Mouse (Mus musculus): ENCODE data around the gene Spata45.

Spata45 gene

DNA sequence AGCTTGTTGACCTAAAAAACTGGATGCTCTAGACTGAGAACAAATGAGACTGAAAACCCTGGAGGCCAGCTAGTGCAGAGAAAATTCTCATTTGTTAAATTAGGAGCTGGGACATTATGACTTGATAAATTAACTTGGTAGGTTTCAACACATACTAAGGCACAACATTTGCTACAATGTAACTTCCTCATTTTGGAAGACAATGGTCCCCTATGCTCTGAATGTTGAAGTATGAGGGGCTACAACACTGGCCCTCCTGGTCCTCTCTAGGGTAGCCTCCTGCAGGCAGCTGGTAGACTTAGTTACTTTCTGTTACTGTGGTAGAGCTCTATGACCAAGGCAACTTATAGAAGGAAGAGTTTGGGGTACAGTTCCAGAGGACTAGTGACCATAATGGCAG lies 4.9 kb downstream of the Spata45 start:
- DNase-seq (ENCODE audit: low read depth, low spot score) = no peak

DNA sequence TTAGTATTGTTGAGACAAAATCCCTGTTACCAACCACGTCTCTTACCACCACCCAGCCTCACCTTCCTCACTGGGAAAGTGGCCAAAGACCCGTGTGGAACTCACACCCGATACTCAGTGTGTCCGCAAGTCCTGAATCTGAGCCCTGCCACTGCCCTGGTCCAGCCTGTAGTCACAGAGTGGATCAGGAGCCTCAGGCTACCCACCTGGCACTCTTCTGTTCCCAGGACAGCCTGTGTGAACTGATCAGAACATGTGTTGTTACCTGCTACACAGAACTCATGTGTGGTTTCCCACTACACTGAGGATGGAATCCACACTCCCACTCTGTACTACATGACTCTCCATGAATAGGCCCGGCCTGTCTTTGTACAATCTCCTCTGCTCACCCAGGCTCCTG lies 5.7 kb downstream of the Spata45 start:
- DNase-seq (ENCODE audit: low read depth, low spot score) = no peak

DNA sequence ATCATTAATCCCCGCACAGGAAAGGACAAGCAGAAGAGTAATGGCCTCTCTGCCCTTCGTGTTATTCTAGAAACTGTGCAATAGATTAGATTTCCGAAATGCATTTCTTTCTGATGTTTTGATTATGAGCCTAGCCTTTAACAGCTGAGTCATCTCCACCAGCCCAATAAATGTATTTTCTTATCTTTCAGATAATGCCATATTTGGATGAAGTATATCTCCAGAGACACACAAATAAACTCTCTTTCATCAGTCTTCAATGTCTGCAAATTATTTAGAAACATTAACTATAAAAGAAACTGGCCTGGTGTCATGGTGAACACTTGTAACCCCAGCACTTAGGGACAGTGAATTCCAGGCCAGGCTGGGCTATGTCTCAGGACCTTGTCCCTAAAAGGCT lies 6.2 kb downstream of the Spata45 start:
- DNase-seq (ENCODE audit: low read depth, low spot score) = peak; percentile 14

DNA sequence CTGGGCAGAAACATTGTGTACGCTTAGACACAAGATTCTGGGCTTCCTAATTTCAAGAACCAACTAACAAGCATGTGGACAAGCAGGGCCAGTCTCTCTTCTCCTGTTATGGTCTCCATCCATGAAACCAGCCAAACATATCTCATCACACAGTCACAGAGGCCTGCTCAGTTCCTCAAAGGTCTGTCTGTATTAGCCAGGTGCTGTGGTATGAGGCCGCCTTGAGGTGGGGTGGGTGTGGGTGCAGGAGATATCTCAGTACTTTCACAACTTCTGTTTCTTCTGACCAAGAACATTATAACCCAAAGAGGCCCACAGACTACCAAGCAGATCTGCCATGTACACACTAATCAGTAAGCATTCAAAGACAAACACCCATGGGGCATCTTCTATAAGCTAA lies 8.8 kb downstream of the Spata45 start:
- DNase-seq (ENCODE audit: low read depth, low spot score) = no peak

DNA sequence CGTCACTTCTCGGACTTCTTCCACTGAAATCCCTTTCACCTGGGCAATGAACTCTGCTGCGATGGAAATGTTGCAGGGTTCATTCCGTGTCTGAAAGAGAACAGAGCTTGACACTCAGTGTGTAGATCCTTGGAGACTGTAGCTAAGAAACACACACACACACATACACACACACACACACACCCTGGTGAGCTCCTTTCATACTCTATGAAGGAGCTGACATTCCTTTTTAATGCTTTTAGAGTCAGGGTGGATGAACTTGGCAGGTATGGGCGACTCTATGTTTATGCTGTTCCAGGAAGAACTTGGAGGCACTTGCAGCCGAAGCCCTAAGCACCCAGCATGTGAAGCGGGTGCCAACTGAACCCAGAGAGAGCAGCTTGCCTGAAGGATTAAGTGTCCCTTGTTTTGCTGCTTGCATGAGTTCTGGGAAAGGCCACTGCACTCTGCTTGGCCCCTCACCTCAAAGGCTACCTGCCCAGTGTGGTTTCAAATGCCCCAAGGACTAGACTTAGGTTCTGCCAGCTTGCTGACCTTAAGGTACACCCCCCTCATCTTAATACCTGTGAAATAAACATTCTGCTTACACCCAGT lies 9.9 kb downstream of the Spata45 start:
- no peak for DNase-seq (ENCODE audit: low read depth, low spot score)

DNA sequence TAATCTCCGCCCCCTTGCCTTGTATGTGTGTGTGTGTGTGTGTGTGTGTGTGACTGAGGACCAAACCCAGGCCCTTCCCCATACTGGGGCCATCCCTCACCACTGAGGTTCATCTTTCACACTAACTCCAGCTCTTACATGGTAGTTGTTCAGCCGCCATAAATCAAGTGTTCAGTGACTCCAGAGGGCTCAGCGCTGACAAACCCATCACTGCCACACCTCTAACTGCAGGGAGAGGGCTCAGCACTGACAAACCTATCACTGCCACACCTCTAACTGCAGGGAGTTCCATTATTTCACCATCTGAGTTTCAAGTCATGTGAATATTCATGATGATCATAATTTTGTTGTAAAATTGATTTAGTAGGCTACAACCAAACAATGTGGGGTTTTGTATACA lies 17.1 kb downstream of the Spata45 start:
- no peak for DNase-seq (ENCODE audit: low read depth, low spot score)

DNA sequence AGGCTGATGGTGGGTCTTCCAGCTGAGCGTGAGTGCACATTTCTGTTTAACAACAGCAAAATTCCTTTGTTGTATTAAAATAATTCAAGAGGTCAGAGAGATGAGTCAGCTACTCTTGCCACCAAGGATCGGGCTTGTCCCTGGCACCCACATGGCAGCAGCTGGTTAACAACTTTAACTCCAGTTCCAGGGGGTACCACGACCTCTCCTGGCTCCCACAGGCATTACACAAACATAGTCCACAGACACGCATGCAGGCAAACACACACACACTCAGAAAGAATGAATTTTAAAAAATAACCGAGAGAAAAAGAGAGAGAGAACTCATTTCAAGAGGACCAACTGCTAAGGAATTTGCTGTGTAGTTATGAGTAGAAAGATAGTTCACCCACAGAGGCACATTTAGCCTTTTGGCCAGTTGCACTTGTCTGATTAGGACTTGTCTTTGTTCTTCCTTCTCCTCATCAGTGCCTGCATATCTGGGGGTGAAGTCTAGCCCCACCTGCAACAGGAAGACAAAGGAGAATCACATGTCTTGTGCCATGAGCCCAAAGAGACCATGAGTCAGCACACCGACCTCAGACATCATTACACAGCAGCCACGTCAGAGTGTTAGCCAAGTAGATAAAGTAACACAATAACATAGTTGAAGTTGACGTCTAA lies 18.6 kb downstream of the Spata45 start:
- peak; percentile 65 for DNase-seq (ENCODE audit: low read depth, low spot score)

DNA sequence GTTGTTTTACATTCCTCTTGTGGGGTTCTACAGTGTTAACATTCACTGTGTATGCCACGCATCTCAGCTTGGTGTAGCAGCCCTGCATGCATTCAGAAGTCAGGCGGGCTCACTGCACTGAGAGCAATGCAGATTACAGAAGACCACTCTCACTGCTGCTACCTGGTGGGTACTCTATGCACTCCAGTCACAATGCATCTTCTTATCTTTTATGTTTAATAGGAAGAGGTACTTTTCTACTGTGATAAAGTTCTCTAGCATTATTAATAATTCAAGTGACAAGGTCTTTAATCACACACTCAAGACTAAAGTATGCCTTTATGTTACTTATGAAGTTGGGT lies 19.1 kb downstream of the Spata45 start:
- DNase-seq (ENCODE audit: low read depth, low spot score) = peak; percentile 66

DNA sequence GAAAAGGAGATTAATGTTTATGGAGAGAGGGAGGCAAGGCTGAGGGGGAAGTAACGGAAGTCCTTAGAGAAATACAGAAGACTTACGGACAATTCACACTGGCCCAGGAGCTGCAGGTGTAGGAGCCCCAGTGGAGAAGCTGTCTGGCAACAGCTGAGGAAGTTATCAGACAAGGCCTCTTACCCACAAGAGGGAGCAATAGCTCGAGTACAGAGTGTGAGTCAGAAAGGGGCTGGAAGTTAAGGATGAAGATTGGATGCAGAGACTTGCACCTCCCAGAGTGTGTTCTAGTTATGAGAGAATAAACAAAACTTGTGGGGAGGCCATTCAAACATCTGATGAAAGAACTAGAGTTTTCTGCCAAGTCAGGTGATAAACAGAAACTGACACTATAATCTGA lies 21.0 kb downstream of the Spata45 start:
- peak; percentile 71 for DNase-seq (ENCODE audit: low read depth, low spot score)

DNA sequence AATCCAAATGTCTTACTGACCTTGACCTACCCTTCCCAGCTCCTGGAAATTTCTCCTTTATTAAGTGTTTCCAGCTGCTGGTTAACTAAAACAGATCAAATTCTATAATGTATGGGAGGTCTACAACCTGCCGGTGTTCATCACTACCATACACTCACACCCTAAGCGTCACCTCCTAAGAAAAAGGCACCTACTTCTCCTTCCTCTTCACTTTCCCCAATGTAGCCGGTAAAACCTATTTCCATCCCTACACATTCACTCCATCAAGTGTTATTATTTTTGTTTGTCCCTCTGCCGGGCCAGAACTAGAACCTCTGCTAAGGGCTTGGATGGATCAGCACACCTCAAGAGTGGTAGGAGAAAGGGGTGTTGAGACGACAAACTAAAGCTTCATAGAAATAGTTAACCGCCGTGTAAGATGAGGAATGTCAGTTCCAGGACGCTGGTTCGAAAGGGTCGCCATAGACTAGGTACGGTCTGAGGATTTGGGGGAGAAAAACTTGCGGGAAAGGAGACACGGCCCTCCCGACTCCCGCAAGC lies 25.9 kb downstream of the Spata45 start:
- DNase-seq (ENCODE audit: low read depth, low spot score) = no peak

DNA sequence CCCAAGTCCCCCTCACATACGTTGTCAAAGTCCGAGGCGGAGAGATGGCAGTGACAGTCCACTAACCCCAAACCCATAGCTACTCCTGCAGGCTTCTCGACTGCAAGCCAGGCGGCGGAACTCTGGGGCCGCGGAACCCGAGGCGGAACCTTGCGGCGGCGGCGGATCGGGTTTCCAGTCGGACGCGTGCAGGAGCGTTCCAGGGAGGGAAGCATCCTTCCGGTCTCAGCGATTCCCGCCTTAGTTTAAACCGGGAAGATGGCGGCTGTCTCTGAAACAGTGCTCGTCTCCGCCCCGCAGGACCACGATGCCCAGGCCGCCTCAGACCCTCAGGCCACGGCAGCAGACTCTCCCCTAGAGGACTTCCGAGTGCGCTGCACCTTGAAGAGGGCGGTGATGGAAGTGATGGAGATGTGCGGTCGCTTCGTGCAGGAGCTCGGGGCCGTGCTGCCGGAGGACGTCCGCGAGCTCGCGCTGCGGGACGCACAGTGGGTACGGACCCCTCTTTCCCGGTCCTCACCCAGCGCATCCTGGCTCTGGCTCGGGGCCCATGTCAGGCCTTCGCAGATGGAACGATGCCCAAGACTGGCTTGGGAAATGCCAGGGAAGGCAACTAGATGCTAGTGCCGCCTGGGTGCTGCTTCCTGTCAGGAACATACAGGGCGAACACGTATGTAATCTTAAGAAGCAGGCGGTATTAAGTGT lies 26.5 kb downstream of the Spata45 start, which contains the start of the genes Tatdn3 and Nsl1:
Tatdn3 (minus strand) TSS at position 152 of the 705 bp plus-strand sequence.
Nsl1 (plus strand) TSS at position 232 of the 705 bp plus-strand sequence.
- peak; percentile 86 for DNase-seq (ENCODE audit: low read depth, low spot score)

DNA sequence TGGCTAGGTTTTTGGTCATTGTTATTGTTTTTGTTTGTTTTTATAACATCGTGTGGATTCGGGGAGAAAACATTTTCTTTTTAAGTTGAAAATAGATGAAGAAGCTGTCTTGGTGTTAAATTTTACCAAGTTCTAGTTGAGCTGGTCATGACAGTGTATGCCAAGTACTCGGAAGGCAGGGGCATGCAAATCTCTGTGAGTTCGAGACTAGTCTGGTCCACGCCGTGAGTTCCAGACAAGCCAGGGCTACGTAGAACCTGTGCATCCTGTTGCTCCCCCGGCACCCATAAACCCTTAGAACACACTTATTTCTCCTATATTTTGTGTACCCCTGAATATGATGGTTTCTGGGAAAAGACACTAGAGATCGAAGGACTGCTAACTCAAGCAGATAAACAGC lies 27.3 kb downstream of the Spata45 start:
- no peak for DNase-seq (ENCODE audit: low read depth, low spot score)

DNA sequence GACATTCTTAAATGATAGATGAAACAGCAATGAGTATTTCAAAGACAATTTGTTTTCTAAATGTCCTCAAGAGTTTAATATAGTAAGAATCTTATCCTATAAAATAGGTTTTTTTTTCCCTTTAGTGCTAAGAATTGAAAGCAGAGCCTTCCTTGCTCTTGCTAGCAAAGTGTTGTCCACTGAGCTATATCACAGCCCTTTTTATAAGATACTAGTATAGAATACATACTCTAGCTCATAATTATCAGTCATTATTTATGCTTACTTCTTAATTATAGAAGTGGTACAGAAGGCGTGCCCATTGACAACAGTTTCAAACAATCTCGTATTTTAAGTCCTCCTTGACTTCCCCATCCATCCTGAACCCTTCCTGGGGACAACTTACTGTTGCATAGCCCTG lies 28.1 kb downstream of the Spata45 start:
- DNase-seq (ENCODE audit: low read depth, low spot score) = no peak

DNA sequence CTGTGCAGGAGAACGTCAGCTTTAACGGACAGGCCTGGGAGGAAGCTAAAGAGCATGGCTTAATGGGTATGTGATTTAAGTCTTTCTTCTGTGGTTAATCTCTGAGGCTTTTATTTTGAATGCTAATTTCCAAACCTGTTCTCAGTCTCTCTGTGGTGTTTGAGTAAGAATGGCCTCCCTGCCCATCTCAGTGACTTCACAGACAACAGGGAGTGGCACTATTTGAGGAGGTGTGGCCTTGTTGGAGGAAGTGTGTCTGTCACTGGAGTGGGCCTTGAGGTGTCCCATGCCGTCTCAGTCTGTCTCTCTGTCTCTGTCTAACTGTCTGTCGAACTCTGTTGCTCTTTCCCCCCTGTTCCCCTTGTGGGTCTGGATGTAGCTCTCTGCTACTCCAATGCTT lies 28.7 kb downstream of the Spata45 start:
- DNase-seq (ENCODE audit: low read depth, low spot score) = no peak

DNA sequence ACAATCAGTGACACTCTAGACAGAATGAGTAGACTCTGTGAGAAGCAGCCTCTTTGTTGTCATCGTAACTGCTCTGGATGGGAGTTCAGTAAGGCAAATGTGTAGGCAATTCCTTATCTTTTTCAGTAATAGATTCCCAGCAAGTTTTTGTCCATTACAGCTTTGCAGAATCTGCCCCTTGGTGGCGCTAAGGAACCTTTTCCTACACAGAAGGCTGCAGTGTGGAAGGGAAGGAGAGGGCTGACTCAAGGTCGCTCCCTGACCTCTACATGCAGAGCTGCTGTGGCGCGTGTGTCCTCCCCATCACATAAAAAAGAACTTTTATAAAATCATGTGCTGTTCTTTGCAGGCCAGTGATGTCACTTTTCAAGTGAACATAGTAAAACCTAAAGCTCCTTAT lies 31.9 kb downstream of the Spata45 start:
- peak; percentile 61 for DNase-seq (ENCODE audit: low read depth, low spot score)

DNA sequence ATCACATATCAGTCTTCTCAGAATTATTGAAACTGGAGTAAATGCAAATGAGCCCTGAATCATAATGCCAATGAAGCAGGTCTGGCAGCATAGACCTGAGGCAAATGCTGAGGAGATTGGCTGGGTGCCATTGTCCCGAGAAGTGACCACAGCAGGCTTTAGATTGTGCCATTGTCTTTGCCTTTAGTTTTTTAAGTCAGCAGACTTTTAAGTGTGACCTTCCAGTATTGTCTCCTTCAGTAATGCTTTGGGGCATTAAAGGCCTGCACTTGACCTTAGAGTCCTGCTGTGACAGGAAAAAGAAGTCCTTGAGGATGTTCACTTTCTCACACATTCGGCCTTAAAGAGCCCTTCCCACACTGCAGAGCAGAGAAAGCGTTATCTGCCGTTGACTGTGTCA lies 33.8 kb downstream of the Spata45 start:
- DNase-seq (ENCODE audit: low read depth, low spot score) = no peak

DNA sequence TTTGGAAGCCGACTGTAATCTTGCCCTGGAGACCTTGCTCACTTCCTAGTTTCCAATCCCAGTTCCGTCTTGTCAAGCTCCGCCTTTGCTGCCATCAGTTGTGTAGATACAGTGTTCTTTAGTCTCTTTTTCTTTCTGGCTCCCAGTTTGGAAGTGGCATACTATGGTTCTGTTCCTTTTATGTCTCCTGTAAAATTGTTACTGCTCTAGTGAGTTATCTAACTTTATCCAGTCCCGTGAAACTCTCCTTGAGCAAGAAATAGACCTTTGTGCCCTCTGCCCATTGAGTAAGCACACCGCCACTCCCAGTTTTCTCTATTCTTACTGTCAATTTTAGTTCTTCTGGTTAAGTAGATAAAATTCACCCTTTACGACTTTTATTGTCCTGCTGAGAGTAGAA lies 35.2 kb downstream of the Spata45 start:
- no peak for DNase-seq (ENCODE audit: low read depth, low spot score)

DNA sequence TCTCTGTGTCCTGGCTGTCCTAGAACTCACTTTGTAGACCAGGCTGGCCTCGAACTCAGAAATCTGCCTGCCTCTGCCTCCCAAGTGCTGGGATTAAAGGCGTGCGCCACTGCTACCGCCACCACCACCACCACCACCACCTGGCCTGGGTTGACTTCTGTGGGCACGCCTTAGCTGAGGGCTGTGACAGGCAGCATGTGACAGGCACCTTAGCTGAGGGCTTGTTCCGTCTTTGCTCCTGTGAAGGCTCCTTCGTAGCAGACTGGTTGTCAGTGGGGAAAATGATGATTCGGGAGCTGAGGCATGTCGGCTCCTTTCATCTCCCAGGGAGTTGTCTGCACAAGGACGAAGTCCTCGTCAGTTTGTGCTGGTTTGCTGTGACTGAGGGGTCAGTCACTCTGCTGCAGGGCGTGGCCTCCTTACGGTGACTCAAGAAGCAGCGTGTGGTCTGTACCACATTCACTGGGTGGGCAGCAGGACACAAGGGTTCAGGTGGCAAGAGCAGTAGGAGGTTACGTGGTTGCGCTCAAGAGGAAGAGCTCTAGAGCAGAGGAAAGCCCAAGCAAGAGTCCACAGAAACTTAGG lies 36.0 kb downstream of the Spata45 start:
- no peak for DNase-seq (ENCODE audit: low read depth, low spot score)

DNA sequence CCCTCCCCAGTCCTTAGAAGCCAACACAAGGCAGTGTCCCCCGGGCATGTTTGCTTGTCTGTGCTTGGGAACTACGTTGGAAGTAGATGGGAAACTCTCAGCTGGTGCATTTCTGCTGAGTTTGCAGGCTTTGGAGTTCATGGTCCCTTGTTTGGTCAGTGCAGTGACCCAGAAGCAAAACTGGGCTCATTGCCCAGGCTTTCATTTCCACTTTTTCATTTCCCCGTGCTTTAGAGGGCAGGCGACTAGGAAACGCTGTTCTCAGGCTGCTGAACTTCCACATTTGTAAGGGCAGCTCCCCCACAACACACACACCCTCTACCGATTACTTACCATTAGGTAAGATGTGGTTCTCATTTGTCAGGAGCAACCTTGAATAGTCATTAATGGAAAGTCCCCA lies 36.6 kb downstream of the Spata45 start:
- no peak for DNase-seq (ENCODE audit: low read depth, low spot score)

DNA sequence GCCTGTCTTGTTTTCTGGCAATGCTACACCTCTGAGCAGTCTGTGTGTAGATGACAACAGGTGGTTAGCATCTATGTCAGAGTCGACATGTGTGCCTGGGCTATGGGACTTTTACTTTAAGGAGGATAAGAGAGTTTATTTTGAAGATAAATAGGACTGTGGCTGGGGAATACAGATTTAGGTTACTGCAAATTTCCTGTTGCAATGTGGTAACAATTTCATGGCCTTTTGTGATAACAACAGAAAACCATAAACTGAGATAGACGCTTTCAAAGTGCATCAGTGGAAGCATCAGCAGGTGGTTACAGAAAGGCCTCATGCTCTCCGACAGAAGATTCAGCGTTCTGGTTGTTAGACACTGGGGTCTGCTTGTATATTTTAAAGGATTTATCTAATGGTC lies 37.0 kb downstream of the Spata45 start:
- DNase-seq (ENCODE audit: low read depth, low spot score) = no peak

DNA sequence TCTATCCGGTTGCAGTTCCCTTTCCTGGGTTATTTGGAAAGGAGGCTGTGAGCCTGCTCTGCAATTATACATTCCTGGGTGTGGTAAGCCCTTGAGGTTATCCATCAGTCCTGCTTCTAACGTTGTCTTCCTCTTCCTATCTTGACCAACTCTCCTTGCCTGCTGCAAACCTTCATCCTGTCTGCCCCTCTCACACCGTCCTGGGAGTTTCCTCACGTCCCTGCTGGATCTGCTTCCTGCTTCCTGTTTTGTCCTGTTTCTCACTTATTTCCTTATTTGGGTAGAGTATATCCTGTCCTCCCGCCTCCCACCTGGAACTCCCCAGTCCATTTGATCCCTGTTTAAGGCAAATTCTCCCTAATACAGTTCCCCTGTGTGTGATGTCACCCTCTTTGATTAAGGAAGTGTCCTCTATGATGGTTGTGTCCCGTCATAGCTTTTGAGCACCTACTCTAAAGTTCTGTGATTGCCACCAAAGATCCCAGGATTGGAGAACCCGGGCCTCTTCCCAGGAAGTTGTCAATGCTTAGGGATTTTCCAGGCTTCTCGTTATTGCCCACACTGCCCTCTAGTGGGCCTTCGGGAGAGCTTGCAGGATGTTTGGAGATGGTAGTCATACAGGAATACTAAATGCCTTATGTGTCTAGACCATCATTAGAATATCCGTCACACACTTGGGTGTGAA lies 38.9 kb downstream of the Spata45 start:
- DNase-seq (ENCODE audit: low read depth, low spot score) = peak; percentile 94

DNA sequence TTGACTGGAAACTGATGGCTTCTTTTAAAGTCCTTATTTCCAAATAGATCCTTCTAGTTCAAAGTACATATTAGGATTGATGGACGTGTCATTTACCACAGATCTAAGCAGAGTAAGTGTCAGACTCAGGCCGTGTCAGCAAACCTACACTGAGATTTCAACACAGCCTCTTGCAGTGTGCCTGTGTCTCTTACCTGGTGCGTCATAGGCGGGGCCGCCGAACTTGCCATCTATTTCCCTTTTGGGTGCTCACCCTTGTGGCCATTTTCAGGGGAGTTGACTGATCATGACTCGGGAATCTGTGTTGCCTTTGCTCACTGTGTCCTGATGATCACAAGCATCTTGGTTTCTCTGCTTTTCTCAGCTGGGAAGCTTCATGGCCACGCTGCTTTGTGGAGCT lies 46.8 kb downstream of the Spata45 start:
- no peak for DNase-seq (ENCODE audit: low read depth, low spot score)

Measured in 3T3-L1 (cell line).